Mouse (Mus musculus) left cerebral cortex, postnatal 14 days (tissue): Measurements from ENCODE around the gene Anxa3. TPM values are rescaled to one million over a fixed set of nuclear protein-coding genes. Genes with fewer than 3 reads are reported as not detected.

ENCODE experiments used
- DNase-seq, 2 experiments: peaks; one replicate each; pipeline ENCODE4 v3.0.0; 2021 to 2022; ENCODE audit warnings: low spot score in 2 of 2, mixed read lengths in 1 of 2
- intact Hi-C: fragments of 180-260 bp; cut with DNase I; formaldehyde crosslinking; loops from one replicate; pipeline ENCODE4 v1.15.1; 2025
- long read RNA-seq, 2 experiments: library from polyadenylated mRNA; stranded (forward); transcript quantifications; one replicate each; pipeline ENCODE4 v2.0.0; 2021
- total RNA-seq, 2 experiments: library from RNA; stranded (reverse); gene quantifications; 2 replicates each; pipeline ENCODE4 v1.2.3; 2021

Gene Anxa3
- 10 to 100 TPM; 17.8 to 20.5 TPM for total RNA-seq
- long read RNA-seq, experiment 1, transcript Anxa3-201 (13 exons, 1,595 nt), result major isoform, 18 of 21 reads
- long read RNA-seq, experiment 1, partial matches to known transcripts, result 0 of 21 reads
- long read RNA-seq, experiment 1, other reads (novel, unspliced or antisense), result 3 of 21 reads
- long read RNA-seq, experiment 2, transcript Anxa3-201 (13 exons, 1,595 nt), result major isoform, 22 of 26 reads
- long read RNA-seq, experiment 2, partial matches to known transcripts, result 2 of 26 reads
- long read RNA-seq, experiment 2, other reads (novel, unspliced or antisense), result 2 of 26 reads

DNA sequence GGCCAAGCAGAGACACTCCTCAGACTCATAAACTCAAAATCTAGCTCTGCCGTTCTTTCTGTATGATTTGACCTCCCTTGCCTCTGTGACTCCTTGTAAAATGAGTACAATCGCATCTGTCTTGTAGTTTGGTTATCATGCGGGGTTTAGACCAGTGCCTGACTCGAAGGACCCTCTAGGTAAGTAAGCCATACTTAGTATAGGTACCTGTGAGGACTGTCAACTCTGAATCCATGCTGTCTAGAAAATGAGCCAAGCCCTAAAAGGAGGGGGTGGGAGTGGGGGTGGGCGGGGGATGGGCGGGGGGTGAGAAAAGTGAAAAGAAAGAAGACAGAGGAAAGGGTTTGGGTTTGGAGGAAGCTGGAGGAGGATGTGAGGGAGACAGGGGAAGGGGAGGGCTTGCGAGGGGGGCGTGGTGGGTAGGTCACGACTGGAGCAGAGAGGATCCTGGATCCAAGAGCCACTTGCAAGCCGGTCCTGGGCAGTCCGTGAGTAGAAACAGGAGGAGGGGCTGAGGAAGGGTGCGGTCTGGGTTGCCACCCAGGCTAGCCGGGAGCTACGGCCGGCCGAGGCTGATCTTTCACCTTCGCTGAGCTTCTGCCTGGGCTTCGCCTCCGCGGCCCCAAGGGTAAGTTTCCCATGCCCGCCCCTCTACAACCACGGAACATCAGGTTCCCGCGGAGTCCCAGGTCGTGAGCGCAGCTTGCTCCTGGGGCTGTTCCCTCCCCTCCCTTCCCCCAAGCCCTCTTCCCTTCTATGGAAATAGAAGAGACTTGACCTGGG, at the start of gene Anxa3:
Anxa3 (plus strand) TSS at position 404 of the 783 bp plus-strand sequence.
- intact Hi-C loops, result no loop called here
- DNase-seq, result no peak

DNA sequence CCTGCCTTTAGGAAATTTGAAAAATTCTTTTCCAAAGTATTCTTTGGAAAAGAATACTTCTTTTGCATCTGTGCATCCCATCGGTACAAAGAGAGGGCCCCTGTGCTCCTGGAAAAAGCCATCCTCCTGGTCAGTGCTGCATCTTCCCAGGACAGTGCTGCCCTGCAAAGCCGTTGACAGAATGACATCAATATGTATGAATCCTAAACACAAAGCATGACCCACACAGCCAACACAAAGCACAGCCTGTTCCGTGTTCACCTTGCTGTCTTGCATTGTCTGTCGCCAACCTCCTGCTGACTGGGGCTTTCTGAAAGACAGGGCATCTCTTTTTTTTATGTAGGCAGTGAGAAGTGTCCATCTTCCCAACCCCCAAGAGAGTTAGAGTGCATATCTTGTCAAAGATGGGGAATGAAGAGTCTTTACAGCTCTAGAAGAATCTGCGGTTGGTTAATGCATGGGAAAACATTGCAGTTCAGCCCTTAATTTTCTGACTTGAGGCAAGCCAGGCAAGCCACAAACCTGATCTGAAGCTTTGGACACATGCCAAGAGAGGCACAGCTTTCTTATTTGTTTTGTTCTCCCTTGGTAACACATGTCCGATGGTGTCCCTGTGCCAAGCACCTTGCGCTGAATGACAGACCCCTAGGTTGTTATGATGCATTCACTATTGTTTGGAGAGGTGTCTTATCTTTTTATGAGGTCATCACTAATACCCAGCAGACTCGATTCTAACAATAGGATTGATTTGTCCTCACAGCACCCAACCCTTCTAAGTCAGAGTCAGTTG, 45.7 kb upstream of the Anxa3 start:
- intact Hi-C loops, result no loop called here
- no peak for DNase-seq

DNA sequence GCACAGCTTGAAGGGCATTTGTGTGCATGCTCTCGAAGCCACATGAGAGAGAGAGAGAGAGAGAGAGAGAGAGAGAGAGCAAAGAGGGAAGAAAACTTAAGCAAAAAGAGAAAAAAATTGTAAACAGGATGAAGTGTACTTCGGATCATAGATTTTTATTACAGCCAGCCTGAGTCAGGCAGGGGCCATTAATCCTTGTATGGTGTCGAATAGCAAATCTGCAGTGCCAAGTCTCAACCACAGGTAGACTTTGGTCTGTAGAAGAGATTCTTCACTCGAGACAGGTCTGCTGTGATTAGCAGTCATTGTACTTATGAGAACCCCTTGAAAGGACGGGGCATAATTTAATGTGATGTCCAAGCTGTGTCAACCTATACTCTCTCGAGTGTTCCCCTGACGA, 35.5 kb upstream of the Anxa3 start:
- no peak for DNase-seq
- intact Hi-C loops, result no loop called here

DNA sequence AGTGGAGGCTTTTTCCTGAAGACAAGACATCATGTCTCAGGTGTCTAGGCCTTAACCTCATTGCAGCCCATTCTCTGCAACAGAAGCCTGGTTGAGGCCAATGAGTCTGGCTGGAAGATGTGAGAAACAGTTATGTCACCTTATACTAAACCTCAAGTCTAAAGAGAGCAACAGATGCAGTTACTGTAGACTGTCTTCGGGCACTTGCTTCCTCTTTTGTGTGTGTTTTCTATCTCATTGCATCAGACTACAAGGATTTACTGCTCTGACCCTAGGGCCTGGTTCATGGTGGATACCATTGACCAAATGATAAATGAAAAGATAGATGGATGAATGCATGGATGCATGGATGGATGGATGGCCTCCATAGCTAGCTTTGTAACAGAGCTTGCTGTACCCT, 31.1 kb upstream of the Anxa3 start:
- intact Hi-C loops, result no loop called here
- no peak for DNase-seq

DNA sequence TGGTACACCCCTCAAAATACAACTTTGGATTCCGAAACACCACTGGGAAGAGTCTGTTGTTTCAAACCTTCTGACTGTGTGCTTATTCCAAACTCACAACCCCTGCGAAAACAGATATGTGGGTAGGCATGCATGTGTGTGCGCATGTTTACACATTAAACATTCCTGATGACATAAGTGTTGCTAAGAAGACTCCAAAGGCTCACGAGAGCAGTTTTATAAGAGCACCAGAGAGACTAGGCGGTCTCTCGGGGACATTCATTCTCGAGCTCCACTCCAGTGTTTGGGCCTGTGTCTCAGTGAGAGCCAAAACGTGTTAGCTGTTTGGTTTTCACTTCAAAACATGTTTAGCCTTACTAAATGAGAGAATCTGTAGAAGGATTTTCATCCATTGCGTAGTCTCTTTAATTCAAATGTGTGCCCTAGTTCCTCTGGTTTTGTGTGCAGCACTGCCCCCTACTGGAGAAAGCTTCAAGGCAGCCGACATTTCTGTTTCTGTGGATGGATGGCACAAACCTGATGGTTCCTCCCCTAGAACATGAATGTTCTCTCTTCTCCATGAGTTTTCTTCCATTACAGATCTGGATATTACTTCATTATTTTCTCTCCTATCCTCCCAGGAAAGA, 24.2 kb upstream of the Anxa3 start:
- peak; percentile 85 to 86 for DNase-seq

DNA sequence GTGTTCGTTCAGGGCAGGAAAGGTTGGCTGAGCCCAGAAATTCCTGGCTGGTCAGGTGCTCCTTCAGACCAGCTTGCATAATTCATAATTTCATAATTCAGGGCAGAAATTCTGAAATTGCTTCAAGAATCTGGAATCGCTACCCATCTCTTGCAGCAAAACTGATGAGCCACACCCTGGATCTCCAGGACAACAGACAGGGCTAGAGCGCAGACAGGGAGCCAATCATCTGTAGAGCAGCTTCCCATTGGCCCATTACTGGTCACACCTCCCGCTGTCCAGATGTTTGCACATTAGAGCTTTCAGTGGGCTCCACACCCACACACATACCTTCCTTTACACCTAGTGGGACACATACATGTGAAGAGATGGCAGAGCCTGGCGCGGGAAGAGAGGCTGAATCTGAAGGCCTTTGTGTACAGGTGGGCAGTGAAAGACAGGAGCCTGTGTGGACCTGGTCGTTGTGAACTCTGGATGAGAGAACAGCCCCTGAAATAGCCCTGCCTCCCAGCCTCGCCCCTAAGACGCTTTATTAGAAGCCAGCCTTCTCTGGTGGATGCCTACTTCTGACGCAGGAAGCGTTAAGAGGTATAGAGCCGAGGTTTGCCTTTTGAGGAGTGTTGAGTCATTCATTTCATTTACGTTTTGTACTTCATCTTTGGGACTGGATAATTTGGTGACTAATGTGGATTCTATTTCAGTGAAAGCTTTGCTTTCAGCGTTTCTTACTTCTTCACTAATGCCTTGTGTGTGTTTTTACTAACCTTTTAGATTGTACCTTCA, 9.4 kb upstream of the Anxa3 start:
- no peak for DNase-seq
- intact Hi-C loops, result no loop called here

More for the DNA sequence above, 24.2 kb upstream of the Anxa3 start:
- intact Hi-C loops, result loop anchor here (2.0 to 5.0 kb wide), 2 partner anchors 437 to 502 kb away; no protein-coding TSS in a partner anchor

DNA sequence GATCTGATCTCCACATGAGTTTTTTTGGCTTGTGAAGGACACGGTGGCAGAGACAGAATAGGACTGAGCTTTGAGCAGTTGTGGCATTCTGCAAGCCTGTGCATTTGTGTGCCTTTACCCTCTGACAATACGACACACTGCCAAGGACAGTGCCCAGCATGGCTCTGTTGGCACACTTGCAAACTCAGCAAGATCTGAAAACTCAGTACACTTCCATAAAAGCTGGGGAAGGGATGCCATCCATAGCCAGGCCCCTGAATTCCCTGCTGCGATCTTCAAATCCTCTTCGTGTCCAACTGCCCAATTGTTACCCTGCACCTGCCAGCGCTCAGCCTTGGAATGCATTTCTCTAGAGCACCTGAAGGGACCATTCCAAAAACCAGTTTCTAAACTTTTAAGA, 8.0 kb upstream of the Anxa3 start:
- intact Hi-C loops, result no loop called here
- no peak for DNase-seq

DNA sequence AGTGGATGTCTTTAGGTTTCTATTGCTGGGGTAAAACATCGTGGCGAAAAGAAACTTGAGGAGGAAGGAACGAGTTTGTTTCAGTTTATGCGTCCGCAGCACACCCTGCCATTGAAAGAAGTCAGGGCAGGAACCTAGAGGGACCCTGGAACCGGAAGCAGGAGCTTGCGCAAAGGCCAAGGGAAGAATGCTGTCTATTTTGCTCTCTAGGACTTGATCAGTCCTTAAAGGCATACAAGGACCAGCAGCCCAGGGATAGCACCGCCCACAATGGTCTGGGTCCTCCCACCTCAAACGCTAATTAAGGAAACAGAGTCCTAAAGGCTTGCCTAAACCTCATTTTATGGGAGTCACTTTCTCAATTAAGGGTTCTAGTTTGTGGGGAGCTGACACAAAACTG, 717 bp upstream of the Anxa3 start:
- DNase-seq, result no peak
- intact Hi-C loops, result no loop called here

DNA sequence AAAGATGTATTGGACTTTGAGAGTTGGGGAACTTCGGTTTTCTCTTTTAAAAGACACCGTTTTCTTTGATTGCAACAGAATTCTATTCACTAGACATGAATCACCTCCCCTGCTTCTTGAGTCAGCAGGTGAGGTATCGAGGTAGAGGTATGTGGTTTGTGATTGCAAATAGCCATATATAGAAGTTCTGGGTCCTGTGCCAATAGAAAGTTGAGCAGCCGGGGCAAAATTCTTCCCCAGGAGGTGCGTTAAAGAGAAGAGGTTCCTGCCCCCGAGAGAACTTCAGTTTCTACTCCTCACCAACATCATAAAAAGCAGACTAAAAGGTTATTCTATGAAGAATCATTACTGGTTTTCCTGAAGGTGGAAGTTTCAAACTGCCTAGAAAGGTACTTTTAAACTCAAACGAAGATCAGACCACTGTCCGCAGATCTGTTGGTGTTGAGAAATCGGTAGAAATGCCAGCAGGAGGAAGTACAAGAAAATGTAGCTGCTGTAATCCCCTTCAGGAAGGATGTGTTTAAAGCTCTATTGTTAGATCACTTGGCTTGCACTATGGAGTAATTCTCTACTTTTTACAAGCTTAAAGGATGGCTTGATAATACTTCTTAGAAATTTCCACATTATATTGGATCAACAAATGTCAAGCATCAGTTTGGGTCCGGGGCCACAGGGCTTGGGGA, 955 bp downstream of the Anxa3 start:
- intact Hi-C loops, result no loop called here
- DNase-seq, result no peak

DNA sequence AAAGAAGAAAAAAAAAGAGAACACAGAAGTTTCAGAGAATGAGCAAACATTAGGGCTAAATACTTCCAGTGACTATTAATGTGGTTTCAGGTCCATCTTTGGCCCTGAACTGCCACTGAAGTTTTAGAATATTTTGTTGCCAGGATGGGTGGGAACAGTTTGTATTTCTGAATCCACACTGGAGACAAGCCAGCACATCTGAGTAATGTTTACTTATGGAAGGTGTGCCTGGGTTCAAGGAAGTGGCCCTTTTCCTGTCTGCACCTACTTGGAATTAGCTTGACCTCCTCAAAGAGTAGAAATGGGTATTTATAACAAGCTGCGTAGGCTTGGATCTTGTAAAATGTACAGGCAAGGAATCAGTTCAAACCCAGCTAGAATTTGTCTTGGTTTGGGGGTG, 2.6 kb downstream of the Anxa3 start:
- intact Hi-C loops, result no loop called here
- DNase-seq, result no peak

DNA sequence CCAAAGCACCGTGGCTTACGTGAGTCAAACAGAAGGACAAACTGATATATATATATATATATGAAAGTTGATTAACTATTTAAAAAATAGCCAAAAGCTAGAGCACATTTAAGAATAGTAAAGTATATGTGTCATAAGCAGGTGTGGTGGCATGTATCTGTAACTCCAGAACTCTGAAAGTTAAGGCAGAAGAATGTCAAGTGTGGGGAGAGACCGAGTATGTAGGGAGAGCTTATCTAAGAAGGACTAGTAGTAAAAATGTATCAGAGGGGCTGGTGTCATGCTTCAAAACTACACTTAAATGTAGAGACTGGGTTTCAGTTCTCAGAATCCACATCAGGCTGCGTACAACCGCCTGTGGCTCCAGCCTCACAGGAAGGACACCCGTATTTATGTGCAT, 4.3 kb downstream of the Anxa3 start:
- no peak for DNase-seq
- intact Hi-C loops, result no loop called here

DNA sequence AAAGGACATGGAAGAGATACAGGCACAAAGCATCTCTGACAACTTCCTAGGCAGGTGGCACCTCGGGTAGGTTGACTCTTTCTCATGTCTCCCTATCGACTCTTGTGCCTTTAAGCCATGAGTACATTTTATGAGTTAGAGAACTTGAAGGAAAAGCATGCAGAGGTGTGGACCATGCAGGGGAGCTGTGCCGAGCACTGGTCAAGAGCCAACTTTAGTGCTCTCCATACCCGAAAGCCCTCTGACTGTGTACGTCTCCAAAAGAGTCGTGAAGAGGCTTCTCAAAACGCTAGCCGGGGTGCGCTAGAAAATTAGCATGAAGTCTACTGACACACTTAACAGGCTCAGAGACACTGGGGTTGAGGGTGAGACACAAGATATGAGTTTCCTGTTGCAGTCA, 6.0 kb downstream of the Anxa3 start:
- DNase-seq, result no peak
- intact Hi-C loops, result no loop called here

DNA sequence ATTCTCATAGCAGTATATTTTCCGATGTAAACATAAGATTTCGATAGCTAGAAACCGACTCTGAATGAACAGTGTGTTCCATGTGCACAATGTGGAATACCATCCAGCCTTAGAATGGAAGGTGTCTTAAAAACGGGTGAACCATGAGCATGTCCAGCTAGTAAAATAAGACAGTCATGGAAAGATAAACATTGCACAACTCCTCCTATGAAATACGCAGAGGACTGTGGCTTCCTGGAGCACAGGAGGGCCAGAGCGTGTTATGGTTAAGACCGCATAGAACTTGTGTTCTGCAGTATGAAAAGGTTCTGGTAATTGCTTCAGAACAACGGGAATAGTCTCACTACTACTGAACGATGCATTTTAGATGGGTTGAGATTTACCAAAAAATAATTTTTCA, 6.8 kb downstream of the Anxa3 start:
- intact Hi-C loops, result no loop called here
- no peak for DNase-seq

DNA sequence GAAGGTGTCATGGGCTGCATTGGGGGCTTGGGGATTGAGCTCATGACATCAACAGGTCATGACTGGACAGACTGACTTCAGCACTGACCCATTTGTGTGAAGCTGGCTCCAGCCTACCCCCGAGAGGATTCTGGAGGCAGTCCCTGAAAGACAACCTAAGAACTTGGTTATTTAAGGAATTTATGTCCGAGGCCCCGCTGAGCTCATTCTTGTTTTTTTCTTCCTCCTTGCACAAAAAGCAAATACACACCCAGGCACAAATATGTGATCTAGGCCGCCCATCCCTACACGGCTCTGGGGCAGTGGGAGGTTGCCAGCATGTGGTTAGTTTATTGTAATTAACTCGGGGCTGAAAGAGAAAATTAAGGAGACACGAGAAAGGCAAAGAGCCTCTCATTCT, 9.0 kb downstream of the Anxa3 start:
- intact Hi-C loops, result no loop called here
- no peak for DNase-seq

DNA sequence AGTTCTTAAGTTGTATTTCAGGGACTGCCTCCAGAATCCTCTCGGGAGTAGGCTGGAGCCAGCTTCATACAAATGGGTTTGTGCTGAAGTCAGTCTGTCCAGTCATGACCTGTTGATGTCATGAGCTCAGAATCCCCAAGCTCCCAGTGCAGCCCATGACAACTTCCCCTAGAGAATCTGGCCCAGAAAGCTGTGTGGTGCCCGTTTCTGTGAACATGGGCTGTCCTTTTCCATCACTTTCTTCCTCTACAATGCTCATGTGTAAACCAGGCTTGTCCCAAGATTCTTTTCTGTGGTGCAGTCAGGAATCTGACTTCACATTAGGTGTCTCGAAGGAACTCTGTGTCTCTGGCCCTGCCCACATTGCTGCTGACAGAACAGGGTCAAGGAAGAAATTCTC, 10.0 kb downstream of the Anxa3 start:
- intact Hi-C loops, result no loop called here
- no peak for DNase-seq

DNA sequence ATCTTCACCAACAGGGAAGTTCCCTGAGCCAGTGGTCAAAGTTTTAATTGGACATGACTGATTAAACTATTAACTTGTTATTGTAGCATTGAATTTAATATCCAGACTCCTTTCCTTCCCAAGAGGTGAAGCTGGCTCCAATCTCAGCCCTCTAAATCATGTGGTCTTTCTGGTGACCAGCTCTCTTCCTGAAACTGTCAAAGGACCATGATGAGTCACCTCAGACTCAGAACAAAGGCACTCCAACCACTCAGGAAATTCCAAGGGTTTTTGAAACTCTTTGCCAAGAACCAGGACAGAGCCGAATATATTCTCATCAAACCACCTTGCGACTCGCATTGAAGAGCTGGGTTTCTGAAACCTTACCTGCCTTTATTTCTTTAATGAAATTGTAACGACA, 11.2 kb downstream of the Anxa3 start:
- intact Hi-C loops, result no loop called here
- no peak for DNase-seq

DNA sequence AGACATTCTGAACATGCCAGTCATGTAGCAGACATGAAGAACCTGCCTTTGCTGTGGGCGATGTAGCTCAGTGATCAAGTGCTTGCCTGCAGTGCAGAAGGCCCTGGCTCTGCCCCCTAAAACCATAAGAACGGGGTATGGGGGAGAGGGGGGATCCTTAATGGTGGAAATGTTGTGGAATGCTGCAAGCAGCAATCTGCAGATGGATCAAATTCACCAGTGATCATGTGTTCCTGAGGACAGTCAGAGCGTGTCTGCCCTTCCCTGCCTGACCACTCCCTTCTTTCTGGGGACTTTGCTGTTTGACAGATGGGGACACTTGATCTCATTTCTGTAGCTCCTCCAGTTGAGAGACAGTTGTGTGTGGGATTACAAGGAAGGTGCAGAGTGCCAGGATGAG, 11.7 kb downstream of the Anxa3 start:
- intact Hi-C loops, result no loop called here
- DNase-seq, result no peak

DNA sequence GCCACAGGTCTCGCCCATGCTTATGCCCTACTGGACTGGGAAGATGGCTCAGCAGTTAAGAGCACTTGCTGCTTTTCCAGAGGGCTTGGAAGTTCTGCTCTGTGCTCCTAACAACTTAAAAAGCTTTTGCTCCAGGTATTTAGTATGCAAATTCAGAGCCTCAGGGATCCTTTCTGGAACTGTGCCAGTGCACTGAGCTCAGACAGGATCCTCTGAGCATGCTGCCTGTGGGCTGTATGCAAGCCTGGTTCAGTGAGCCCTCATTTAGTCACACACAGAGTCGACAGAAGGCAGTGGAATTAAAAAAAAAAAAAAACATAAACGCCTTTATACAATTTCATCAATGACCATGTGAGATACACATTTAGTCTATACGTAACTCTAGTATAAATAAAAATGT, 17.5 kb downstream of the Anxa3 start:
- intact Hi-C loops, result no loop called here
- DNase-seq, result peak; percentile 33 to 34
